Mouse (Mus musculus): ENCODE results near the gene Lpp.

Lpp gene

GRCm38 (mm10) chr16:24947485-24947884 is 554.2 kb downstream of the Lpp start:
- no peak for DNase-seq

GRCm38 (mm10) chr16:24948091-24948690 is 554.9 kb downstream of the Lpp start:
- no peak for DNase-seq

GRCm38 (mm10) chr16:24949265-24949664 is 556.0 kb downstream of the Lpp start:
- no peak for DNase-seq

GRCm38 (mm10) chr16:24950112-24950743 is 556.9 kb downstream of the Lpp start:
- DNase-seq: no peak

GRCm38 (mm10) chr16:24951909-24952308 is 558.6 kb downstream of the Lpp start:
- DNase-seq: no peak

- DNase-seq: no peak
These were observed 561.7 kb downstream of the Lpp start for GRCm38 (mm10) chr16:24955054-24955453.

GRCm38 (mm10) chr16:24958661-24959060 is 565.4 kb downstream of the Lpp start:
- no peak for DNase-seq

- no peak for DNase-seq
These were observed 567.8 kb downstream of the Lpp start for GRCm38 (mm10) chr16:24960901-24961806.

GRCm38 (mm10) chr16:24964311-24964710 is 571.0 kb downstream of the Lpp start:
- DNase-seq: no peak

GRCm38 (mm10) chr16:24965091-24965490 is 571.8 kb downstream of the Lpp start:
- DNase-seq: no peak

GRCm38 (mm10) chr16:24966460-24966859 is 573.2 kb downstream of the Lpp start:
- DNase-seq: no peak

- no peak for DNase-seq
These were observed 579.8 kb downstream of the Lpp start for GRCm38 (mm10) chr16:24973009-24973631.

- no peak for DNase-seq
These were observed 584.5 kb downstream of the Lpp start for GRCm38 (mm10) chr16:24977771-24978170.

- no peak for DNase-seq
These were observed 584.9 kb downstream of the Lpp start for GRCm38 (mm10) chr16:24978226-24978625.

- DNase-seq: no peak
These were observed 586.1 kb downstream of the Lpp start for GRCm38 (mm10) chr16:24979391-24979790.

GRCm38 (mm10) chr16:24982828-24983227 is 589.5 kb downstream of the Lpp start:
- no peak for DNase-seq

GRCm38 (mm10) chr16:24990331-24990730 is 597.0 kb downstream of the Lpp start:
- no peak for DNase-seq

- no peak for DNase-seq
These were observed 597.8 kb downstream of the Lpp start for GRCm38 (mm10) chr16:24991059-24991541.

GRCm38 (mm10) chr16:24991995-24992394 is 598.7 kb downstream of the Lpp start:
- no peak for DNase-seq

- DNase-seq: no peak
These were observed 599.2 kb downstream of the Lpp start for GRCm38 (mm10) chr16:24992494-24992893.

GRCm38 (mm10) chr16:25010980-25011877 is 617.9 kb downstream of the Lpp start:
- no peak for DNase-seq

- no peak for DNase-seq
These were observed 619.6 kb downstream of the Lpp start for GRCm38 (mm10) chr16:25012938-25013337.
